Mouse (Mus musculus) heart, postnatal 0 days (tissue): ENCODE results near the gene Ccrl2. TPM values are rescaled to one million over a fixed set of nuclear protein-coding genes. Genes with fewer than 3 reads are reported as not detected.

Experiments used
- ATAC-seq: fragments of 200-750 bp; cut with Nextera tagmentation; 2 replicates; pipeline ENCODE4 v1.8.0; 2017; ENCODE audit warnings: low read depth, moderate number of reproducible peaks, moderate library complexity; ENCODE audit not compliant: insufficient read depth
- DNase-seq: peaks from one replicate; pipeline ENCODE4 v3.0.0-alpha.2; 2016; ENCODE audit warnings: low spot score
- H3K27ac ChIP-seq: fragments of 300-500 bp; sonication (generic); 2 replicates; pipeline ENCODE4 v1.5.1; 2014; ENCODE audit warnings: low read depth, mild to moderate bottlenecking
- H3K27me3 ChIP-seq: fragments of 300-500 bp; sonication (generic); 2 replicates; pipeline ENCODE4 v1.6.1; 2014; ENCODE audit warnings: low read length, mixed read lengths; ENCODE audit not compliant: control insufficient read depth, insufficient read depth
- H3K36me3 ChIP-seq: fragments of 300-500 bp; sonication (generic); replicated peaks from 2 replicates; pipeline ENCODE4 v1.6.1; 2014; ENCODE audit warnings: low read length, mixed read lengths; ENCODE audit not compliant: control insufficient read depth, insufficient read depth
- H3K4me1 ChIP-seq: fragments of 300-500 bp; sonication (generic); 2 replicates; pipeline ENCODE4 v1.6.1; 2014; ENCODE audit warnings: antibody characterized with exemption; ENCODE audit not compliant: control insufficient read depth, insufficient read depth
- H3K4me2 ChIP-seq: fragments of 300-500 bp; sonication (generic); 2 replicates; pipeline ENCODE4 v1.6.1; 2014; ENCODE audit warnings: low read depth, mild to moderate bottlenecking, low read length, moderate library complexity
- H3K4me3 ChIP-seq: fragments of 300-500 bp; sonication (generic); 2 replicates; pipeline ENCODE4 v1.5.1; 2014; ENCODE audit warnings: low read depth, low read length
- H3K9ac ChIP-seq: fragments of 300-500 bp; sonication (generic); replicated peaks from 2 replicates; pipeline ENCODE4 v1.6.1; 2014; ENCODE audit warnings: low read depth, low read length, mixed read lengths
- H3K9me3 ChIP-seq: fragments of 300-500 bp; sonication (generic); replicated peaks from 2 replicates; pipeline ENCODE4 v1.6.1; 2016; ENCODE audit warnings: low read length; ENCODE audit not compliant: control insufficient read depth
- CTCF ChIP-seq: IDR thresholded peaks from 2 replicates; pipeline ENCODE4 v1.5.1; 2016; ENCODE audit warnings: antibody characterized with exemption, control low read depth, low read depth
- EP300 ChIP-seq: IDR thresholded peaks from 2 replicates; pipeline ENCODE4 v1.6.1; 2016; ENCODE audit warnings: antibody characterized with exemption, low read depth
- WGBS: fragments of 180-500 bp; shearing (Covaris S2); extraction: QIAGEN DNeasy Blood & Tissue Kit; methylation state at CpG from one replicate; pipeline ENCODE4 v1.1.7; 2014; 5-methylcytosine and 5-hydroxymethylcytosine counted together
- polyA plus RNA-seq: library from polyadenylated mRNA; unstranded; fragments of >200 nt; fragmentation: Nextera tagmentation; extraction: Ambion mirVana; gene quantifications from 2 replicates; pipeline ENCODE4 v1.2.1, GENCODE M21; 2015
- total RNA-seq: library from RNA; depleted of rRNA; stranded (reverse); fragments of >200 nt; gene quantifications from 2 replicates; pipeline ENCODE4 v1.2.3, GENCODE M21; 2014; ENCODE audit warnings: low replicate concordance

Gene Ccrl2
- total and polyA plus RNA-seq, 2 experiments from 2014 or later, result 8.5 to 9.9 TPM

DNA sequence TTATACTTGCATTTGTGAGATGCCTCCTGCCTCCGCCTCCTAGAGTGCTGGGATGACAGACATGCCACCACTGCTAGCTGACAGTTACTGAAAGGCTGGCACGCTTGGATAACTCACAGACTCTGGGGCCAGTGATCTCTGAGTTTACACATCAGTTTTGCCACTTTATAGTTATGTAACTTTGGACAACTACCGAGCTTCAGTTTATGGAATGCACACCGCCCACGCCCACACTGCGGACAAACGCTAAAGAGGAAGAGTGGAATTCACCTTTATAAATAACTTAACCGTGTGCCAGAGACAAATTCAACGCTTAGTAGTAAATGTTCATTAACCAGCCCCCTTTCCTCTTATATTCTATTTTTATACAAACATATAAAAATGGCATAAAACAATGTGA lies 2.4 kb downstream of the Ccrl2 start:
- H3K9ac ChIP-seq, result no peak overlapping the region
- TF ChIP-seq CTCF, result no peak
- no peak for TF ChIP-seq EP300
- H3K4me3 ChIP-seq, result peak overlapping the region; percentile 55
- H3K4me1 ChIP-seq, result peaks cover 34% of the 10 kb centered on the region
- H3K27ac ChIP-seq, result no peak overlapping the region
- DNase-seq (no peak), ATAC-seq (no peak)
- H3K4me2 ChIP-seq, result peak overlapping the region; percentile 85
- no peaks in the 10 kb centered on the region for H3K27me3 ChIP-seq
- H3K36me3 ChIP-seq, result no peaks in the 10 kb centered on the region
- no peaks in the 10 kb centered on the region for H3K9me3 ChIP-seq
- 47% methylated on average over 9 of the region's 9 CpGs for WGBS

DNA sequence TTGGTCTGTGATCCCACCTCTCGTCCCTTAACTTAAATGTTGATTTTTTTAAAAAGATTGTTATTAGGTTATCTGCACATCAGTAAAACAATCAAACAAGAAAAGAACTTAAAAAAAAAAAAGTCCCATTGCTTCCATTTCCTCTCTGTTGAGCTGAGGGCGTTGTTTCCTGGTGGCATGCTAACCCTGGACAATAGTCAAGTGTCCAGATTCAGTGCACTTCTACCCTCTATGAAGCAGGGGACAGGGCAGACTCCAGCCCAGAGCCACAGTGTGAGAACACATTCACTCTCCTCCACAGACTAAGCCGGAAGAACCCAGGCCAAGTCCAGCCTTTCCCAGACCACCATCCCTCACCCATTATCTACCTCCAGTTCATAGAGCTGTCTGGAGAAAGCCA lies 8.9 kb downstream of the Ccrl2 start:
- 62% methylated on average over 3 of the region's 3 CpGs for WGBS
- Histone ChIP-seq H3K4me3 (no peak overlapping the region), H3K9me3 (no peaks in the 10 kb centered on the region), H3K27me3 (no peaks in the 10 kb centered on the region), H3K36me3 (no peaks in the 10 kb centered on the region), H3K9ac (no peak overlapping the region), H3K27ac (peak overlapping the region; percentile 12; the same call in 1 of the 2 replicates), H3K4me2 (no peak overlapping the region), H3K4me1 (peaks cover 12% of the 10 kb centered on the region)
- no peak for TF ChIP-seq EP300
- no peak for TF ChIP-seq CTCF
- DNase-seq, result no peak
- no peak for ATAC-seq

DNA sequence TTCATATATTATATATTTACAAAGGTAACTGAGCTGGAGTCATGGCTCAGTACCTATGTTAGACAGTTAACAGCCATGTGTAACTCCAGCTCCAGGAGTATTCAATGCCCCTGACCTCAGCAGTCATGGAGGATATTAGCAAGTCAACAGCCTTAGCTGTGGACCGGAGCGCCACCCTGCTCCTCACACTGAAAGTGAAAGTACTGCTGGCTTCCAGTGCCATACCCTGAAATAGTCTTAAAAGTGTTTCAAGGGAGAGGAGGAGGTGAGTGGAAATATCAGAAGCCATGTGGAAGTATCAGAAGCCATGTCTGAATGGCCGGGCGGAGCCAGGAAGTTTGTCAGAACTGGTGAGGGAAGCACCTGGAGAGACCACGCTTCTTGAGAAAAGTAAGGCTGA lies 10.1 kb downstream of the Ccrl2 start:
- Histone ChIP-seq H3K9ac (no peak overlapping the region), H3K4me3 (no peak overlapping the region), H3K27me3 (no peaks in the 10 kb centered on the region), H3K4me2 (no peak overlapping the region), H3K36me3 (no peaks in the 10 kb centered on the region), H3K9me3 (no peaks in the 10 kb centered on the region), H3K4me1 (peaks cover 12% of the 10 kb centered on the region), H3K27ac (no peak overlapping the region)
- WGBS, result 87% methylated on average over 5 of the region's 5 CpGs
- DNase-seq (no peak), ATAC-seq (no peak)
- no peak for TF ChIP-seq EP300
- TF ChIP-seq CTCF, result no peak

DNA sequence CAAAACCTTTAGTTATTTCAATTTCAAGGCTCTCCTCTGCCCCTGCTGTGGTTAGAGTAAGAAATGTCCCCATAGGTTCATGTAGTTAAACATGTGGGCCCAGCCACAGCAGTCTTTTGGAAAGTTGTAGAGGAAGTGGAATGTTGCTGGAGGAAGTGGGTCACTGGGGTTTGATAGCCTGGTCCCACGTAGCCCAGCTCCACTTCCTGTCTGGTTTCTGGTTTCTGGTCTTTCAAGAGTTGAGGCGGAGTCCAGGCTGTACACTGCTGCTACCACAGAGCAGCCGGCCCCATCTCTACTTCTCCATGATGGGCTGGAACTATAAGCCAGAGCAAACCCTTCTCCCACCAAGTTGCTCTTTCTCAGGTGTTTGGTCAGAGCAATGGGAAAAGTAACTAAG lies 11.1 kb downstream of the Ccrl2 start:
- DNase-seq (no peak), ATAC-seq (no peak)
- WGBS, result 54% methylated on average over 3 of the region's 3 CpGs
- Histone ChIP-seq H3K27ac (no peak overlapping the region), H3K27me3 (no peaks in the 10 kb centered on the region), H3K4me2 (no peak overlapping the region), H3K9me3 (no peaks in the 10 kb centered on the region), H3K4me3 (no peak overlapping the region), H3K36me3 (no peaks in the 10 kb centered on the region), H3K9ac (no peak overlapping the region), H3K4me1 (peaks cover 5% of the 10 kb centered on the region)
- TF ChIP-seq CTCF (no peak), EP300 (no peak)

DNA sequence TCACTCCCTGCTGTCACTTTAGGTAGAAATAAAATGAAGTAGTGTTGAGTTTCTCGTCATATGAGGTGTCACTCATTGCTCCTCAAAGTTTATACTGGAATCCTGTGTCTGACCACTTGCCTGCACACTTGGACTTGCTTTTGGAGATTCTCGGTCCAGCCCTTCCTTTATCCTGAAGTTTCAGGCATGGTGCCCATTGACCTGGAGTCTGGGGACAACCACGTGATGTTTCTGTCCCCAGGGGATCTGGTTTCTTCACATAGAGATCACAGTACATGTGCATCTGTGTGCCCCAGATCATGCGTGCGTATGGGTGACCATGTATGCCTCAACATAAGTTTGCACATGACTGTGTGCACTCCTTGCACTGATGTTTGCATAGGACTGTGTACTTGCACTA lies 15.1 kb downstream of the Ccrl2 start:
- no peak for DNase-seq
- no peak for ATAC-seq
- H3K9me3 ChIP-seq, result no peaks in the 10 kb centered on the region
- no peak overlapping the region for H3K9ac ChIP-seq
- no peak overlapping the region for H3K4me2 ChIP-seq
- H3K4me3 ChIP-seq, result no peak overlapping the region
- WGBS, result 73% methylated on average over 5 of the region's 5 CpGs
- H3K27ac ChIP-seq, result no peak overlapping the region
- no peaks in the 10 kb centered on the region for H3K27me3 ChIP-seq
- no peaks in the 10 kb centered on the region for H3K36me3 ChIP-seq
- TF ChIP-seq CTCF (no peak), EP300 (no peak)
- no peaks in the 10 kb centered on the region for H3K4me1 ChIP-seq

DNA sequence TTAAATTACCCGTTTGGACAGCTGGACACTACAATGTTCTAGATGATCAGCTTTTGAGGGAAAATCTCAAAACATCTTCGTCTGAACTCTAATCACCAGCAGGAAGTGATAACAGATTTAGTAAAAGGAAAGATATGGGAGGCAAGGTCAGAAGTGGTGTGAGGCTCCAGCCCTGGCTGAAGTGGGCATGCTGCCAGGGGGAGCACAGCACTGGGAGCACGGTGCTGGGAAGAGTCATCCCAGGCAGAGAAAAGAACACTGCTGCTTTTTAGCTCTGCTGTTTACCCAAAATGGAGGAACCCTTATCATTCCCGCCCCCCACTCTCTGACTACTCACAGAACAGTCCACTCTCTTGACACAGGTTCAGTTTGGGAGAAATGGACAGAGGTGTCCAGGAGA lies 17.4 kb downstream of the Ccrl2 start:
- Histone ChIP-seq H3K4me1 (no peaks in the 10 kb centered on the region), H3K4me2 (no peak overlapping the region), H3K9ac (no peak overlapping the region), H3K4me3 (no peak overlapping the region), H3K27ac (no peak overlapping the region), H3K27me3 (no peaks in the 10 kb centered on the region), H3K9me3 (no peaks in the 10 kb centered on the region), H3K36me3 (no peaks in the 10 kb centered on the region)
- WGBS, result 43% methylated on average over 4 of the region's 4 CpGs
- TF ChIP-seq EP300 (no peak), CTCF (no peak)
- ATAC-seq, result no peak
- no peak for DNase-seq
